Mouse (Mus musculus): ENCODE results near the gene Sytl2.

DNA sequence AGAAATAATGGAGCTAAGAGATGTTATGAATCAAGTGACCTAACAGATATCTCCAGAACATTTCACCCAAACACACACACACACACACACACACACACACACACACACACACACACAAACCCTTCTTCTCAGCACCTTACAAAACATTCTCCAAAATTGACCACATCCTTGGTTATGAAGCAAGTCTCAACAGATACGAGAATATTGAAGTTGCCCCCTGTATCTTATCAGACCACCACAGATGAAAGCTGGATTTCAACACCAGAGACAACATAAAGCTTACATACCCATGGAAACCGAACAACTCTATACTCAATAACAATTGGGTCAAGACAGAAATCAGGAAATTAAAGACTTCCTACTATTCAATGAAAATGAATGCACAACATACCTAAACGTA, 31.9 kb upstream of the Sytl2 start:
- TF ChIP-seq CTCF (IDR thresholded peaks at IDR 0.05; ENCODE audit: borderline replicate concordance, control insufficient read depth, extremely low read depth, insufficient read depth, low read length, poor library complexity) (no peak), POLR2A (IDR thresholded peaks at IDR 0.05; ENCODE audit: control insufficient read depth, extremely low read depth, insufficient read depth, low read length, poor library complexity) (no peak)
